Mouse (Mus musculus): Measurements from ENCODE around the gene Mal. TPM values are rescaled to one million over a fixed set of nuclear protein-coding genes. Genes with fewer than 3 reads are reported as not detected.
"Not testable (repeated sequence)": the region's sequence is repeated elsewhere in the genome, so short reads cannot be mapped to it uniquely, and the experiment has no call there.

Mal gene
- total RNA-seq, 2 experiments from 2014 or later = 1.6 to 1.9 TPM

DNA sequence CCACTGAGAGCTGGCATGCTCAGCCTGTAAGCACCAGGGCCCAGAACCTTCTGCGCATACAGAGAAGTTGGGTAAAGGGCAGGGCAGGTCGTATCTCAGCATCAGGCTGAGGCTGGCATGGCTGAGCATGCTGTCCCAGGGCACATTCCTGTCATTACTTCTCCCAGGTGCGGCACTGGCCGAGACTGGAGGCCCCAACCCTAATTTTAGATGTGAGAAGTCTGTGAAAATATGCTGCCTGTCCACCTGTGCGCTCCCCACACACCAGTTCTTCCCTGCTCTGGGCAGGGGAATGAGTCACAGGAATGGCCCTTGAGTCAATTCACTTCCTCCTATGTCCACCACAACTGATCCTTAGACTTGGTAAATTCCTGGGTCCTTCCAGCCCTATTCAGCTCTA, 30.8 kb downstream of the Mal start:
- DNase-seq (ENCODE audit: low spot score) = no peak

- no peak for DNase-seq (ENCODE audit: low spot score)
Measured at GRCm38 (mm10) chr2:127624786-127625185, 31.7 kb downstream of the Mal start.

- DNase-seq (ENCODE audit: low spot score) = no peak
Measured at GRCm38 (mm10) chr2:127622065-127622464, 34.4 kb downstream of the Mal start.

GRCm38 (mm10) chr2:127619311-127619710, 37.2 kb downstream of the Mal start:
- DNase-seq (ENCODE audit: low spot score) = no peak

GRCm38 (mm10) chr2:127612288-127612687, 44.2 kb downstream of the Mal start:
- DNase-seq (ENCODE audit: low spot score) = no peak

DNA sequence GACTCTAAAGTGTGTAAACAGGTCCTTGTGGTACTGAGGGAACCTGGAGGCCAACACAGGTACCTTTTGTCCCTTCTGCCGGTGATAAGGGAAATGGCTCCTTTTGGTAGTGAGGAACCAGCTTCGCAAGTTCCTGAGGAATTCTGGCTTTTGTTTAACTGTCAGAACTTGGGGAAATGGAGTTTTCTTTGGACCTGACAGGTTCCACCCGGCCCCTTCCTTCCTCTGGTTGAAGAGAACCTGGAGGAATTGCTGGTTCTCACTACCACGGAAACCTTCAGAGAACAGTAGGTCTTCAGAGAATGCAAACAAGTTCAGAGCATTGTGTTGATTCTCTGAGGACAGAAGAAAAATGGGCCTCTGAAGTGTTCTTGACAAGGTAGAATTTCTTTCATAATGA, 45.1 kb downstream of the Mal start:
- no peak for DNase-seq (ENCODE audit: low spot score)

DNA sequence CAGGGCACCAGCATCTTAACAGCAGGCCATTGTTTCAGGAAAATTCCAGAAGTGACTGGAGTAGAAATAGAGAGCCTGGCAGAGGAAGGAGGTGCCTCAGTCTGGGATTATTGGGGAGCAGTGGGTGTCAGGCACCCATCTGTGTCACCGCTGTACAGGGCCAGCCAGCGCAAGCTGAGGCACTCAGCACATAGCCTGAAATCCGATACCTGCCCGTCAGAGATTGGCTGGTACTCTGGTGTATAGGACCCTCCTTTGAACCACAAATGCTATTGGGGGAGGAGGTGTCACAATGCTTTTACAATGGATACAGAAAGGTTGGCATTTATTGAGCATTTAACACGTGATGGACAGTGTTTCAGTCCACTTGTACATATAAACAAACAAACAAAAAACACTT, 47.5 kb downstream of the Mal start:
- no peak for DNase-seq (ENCODE audit: low spot score)

GRCm38 (mm10) chr2:127608234-127608633, 48.3 kb downstream of the Mal start:
- peak; percentile 12 for DNase-seq (ENCODE audit: low spot score)

DNA sequence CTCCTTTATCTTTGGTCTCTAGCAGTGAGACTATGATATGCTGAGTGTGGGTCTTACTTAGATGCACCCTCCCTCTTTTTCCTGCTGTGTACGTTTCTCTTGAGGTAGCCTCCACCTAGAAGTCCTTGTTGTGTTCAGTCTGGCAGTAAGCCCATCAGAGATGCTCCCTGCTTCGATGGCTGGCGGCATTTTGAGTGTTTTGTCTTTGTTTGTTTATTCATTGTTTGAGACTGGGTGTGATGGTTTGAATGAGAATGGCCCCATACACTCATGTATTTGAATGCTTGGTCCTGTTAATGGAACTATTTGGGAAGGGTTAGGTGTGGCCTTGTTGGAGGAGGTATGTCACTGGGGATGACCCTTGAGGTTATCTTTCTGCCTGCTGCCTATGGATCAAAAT, 51.3 kb downstream of the Mal start:
- DNase-seq (ENCODE audit: low spot score) = no peak

GRCm38 (mm10) chr2:127603383-127603782, 53.1 kb downstream of the Mal start:
- DNase-seq (ENCODE audit: low spot score) = not testable (repeated sequence)

DNA sequence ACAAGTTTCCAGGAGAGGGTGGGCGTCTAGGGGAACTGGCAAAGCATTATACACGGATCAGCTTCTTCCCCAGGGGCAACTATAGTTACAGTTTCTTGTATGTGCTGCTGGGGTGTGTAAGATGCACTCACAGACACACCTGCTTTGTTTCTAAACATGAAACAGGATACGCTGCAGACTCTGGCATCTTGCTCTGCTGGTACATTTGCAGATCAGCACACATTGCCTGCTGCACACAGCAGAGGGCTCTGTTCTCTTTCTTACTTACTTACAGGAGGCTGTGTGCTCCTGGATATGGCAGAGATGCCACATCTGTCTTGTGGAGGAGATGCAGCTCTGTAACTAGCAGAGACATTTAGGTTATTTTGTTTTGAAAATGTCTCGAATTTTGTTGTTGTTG, 65.7 kb downstream of the Mal start:
- DNase-seq (ENCODE audit: low spot score) = no peak

GRCm38 (mm10) chr2:127590204-127590603, 66.3 kb downstream of the Mal start:
- no peak for DNase-seq (ENCODE audit: low spot score)

DNA sequence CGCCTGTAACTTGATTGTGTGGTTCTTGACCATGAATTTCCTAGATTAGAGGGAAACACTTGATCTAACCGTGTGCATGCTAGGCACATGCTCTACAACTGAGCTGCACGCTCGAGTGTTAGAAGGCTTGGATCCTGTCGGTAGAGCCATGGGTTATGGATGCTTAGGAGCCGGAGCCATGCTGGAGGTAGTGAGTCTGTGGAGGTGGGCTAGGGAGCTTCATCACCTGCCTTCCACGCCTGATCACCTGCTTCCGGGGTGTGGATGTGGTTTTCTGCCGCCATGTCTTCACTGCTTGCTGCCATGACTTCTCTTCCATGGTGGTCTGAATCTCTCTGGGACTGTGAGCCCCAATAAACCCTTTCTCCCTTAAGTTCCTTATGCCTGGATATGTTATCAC, 67.6 kb downstream of the Mal start:
- DNase-seq (ENCODE audit: low spot score) = no peak

GRCm38 (mm10) chr2:127587514-127587844, 69.0 kb downstream of the Mal start:
- no peak for DNase-seq (ENCODE audit: low spot score)

DNA sequence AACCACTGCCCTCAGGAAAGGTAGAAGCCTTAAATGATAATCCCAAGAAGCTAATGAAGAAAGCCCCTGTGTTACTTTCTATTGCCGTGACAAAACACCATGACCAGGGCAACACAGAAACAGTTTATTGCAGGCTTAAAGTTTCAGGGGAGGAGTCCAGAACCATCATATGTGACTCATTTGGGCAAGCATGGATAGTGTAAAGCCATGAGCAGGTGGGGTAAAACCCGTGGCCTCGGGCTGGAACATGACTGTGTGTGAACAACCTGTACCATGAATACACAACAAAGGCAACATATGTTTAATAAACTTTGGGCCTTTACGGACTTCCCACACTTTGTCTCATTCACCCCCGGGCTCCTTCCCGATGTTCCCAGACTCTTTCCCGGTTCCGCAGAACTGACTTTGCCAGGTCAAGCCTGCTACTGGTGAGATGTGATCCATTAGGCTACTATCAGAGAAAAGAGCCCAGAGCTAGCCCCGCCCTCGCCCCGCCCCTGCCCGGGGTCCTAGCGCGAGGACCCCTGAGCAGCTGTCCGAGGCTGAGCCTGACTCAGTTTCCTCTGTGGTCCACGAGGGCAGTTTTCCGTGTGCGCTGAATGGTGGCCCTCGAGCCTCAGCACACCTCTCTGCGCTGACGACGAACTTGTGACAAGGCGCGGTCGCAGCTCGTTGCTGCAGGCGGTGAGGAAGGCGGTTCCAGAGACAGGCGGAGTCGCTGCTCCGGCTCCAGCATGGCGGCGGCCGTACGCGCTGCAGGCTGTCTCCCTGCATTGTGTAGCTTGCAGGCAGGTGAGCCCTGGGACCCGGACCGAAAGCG, 69.6 kb downstream of the Mal start, which contains the start of the genes Zfp661 and Mrps5:
Zfp661 (minus strand) TSS at position 401 of the 820 bp plus-strand sequence.
Mrps5 (plus strand) TSS at position 529 of the 820 bp plus-strand sequence.
- peak; percentile 84 for DNase-seq (ENCODE audit: low spot score)

GRCm38 (mm10) chr2:127584436-127584858, 72.0 kb downstream of the Mal start:
- peak; percentile 92 for DNase-seq (ENCODE audit: low spot score)

Other genes starting within 250 kb of the Mal start
- not detected for gene Gpat2, start 231.5 kb downstream of the Mal start, total RNA-seq (2021)
- 10 to 100 TPM; 22.0 to 22.8 TPM for gene Fahd2a, start 212.1 kb downstream of the Mal start, total RNA-seq (2021)
- gene Kcnip3, start 134.6 kb downstream of the Mal start, total RNA-seq (2021) = under 1 TPM; 0.21 to 0.43 TPM
- not detected for gene Prom2, start 115.2 kb downstream of the Mal start, total RNA-seq (2021)
- 1 to 10 TPM; 2.0 to 3.0 TPM for gene Zfp661, start 69.6 kb downstream of the Mal start, total RNA-seq (2021)
- 10 to 100 TPM; 69.3 to 82.2 TPM for gene Mrps5, start 69.5 kb downstream of the Mal start, total RNA-seq (2021)
- 1 to 10 TPM; 2.2 to 4.9 TPM for gene Mall, start 73.2 kb upstream of the Mal start, total RNA-seq (2021)
- 10 to 100 TPM; 21.9 to 23.8 TPM for gene Nphp1, start 132.2 kb upstream of the Mal start, total RNA-seq (2021)
- 100 to 1,000 TPM; 121 to 130 TPM for gene Mtln, start 135.8 kb upstream of the Mal start, total RNA-seq (2021)
- not detected for gene Bub1, start 175.2 kb upstream of the Mal start, total RNA-seq (2021)
- under 1 TPM in 1 of 2 experiments, not detected in 1; 0.39 TPM for gene Acoxl, start 182.2 kb upstream of the Mal start, total RNA-seq (2021)

Measured in gastrocnemius, adult 18-20 months (tissue).